Mouse (Mus musculus) MEL (cell line): Measurements from ENCODE around the gene Serpinb11.

Experiments used
- CTCF ChIP-seq, 3 experiments: IDR thresholded peaks in 2 of 3; conservative IDR thresholded peaks in 1 of 3; 2 replicates each; pipeline ENCODE4 v1.5.1; 2011 to 2012; ENCODE audit warnings: low read length in 3 of 3, low read depth in 2 of 3, mild to moderate bottlenecking in 2 of 3, improper control_type of control experiment in 1 of 3, inconsistent platforms in 1 of 3, mixed read lengths in 1 of 3, moderate library complexity in 1 of 3; ENCODE audit not compliant: control insufficient read depth in 1 of 3, insufficient read depth in 1 of 3, poor library complexity in 1 of 3, severe bottlenecking in 1 of 3
- GATA1 ChIP-seq: IDR thresholded peaks from 2 replicates; pipeline ENCODE4 v1.6.1; 2011; ENCODE audit warnings: low read depth, low read length, improper control_type of control experiment
- MAX ChIP-seq: IDR thresholded peaks from 2 replicates; pipeline ENCODE4 v1.6.1; 2011; ENCODE audit warnings: low read length, improper control_type of control experiment
- MXI1 ChIP-seq: IDR thresholded peaks from 2 replicates; pipeline ENCODE4 v1.6.1; 2011; ENCODE audit warnings: mild to moderate bottlenecking, low read depth, low read length, improper control_type of control experiment
- MYC ChIP-seq: IDR thresholded peaks from 2 replicates; pipeline ENCODE4 v1.6.1; 2011; ENCODE audit warnings: low read depth, mild to moderate bottlenecking, low read length, improper control_type of control experiment, moderate library complexity
- POLR2A ChIP-seq, 2 experiments: IDR thresholded peaks; 2 replicates each; pipeline ENCODE4 v1.6.1; 2011 to 2012; ENCODE audit warnings: low read length in 2 of 2, mild to moderate bottlenecking in 2 of 2, control low read depth in 1 of 2, improper control_type of control experiment in 1 of 2, low read depth in 1 of 2, moderate library complexity in 1 of 2; ENCODE audit not compliant: control insufficient read depth in 1 of 2, insufficient read depth in 1 of 2, poor library complexity in 1 of 2
- POLR2AphosphoS2 ChIP-seq: IDR thresholded peaks from 2 replicates; pipeline ENCODE4 v1.6.1; 2011; ENCODE audit warnings: low read length, improper control_type of control experiment

GRCm38 (mm10) chr1:107378368-107378767, 17.4 kb downstream of the Serpinb11 start:
- no peak for TF ChIP-seq CTCF (IDR thresholded peaks at IDR 0.05 in 2 of 3, conservative IDR thresholded peaks at IDR 0.05 in 1 of 3; ENCODE audit: control insufficient read depth in 1 of 3, insufficient read depth in 1 of 3, low read depth in 2 of 3, low read length in 3 of 3, poor library complexity in 1 of 3, severe bottlenecking in 1 of 3)
- TF ChIP-seq MYC = no peak
- TF ChIP-seq POLR2A (IDR thresholded peaks at IDR 0.05; ENCODE audit: control insufficient read depth in 1 of 2, insufficient read depth in 1 of 2, low read depth in 1 of 2, low read length in 2 of 2, poor library complexity in 1 of 2) = no peak
- no peak for TF ChIP-seq POLR2AphosphoS2
- TF ChIP-seq MXI1 = no peak
- TF ChIP-seq GATA1 = peak; percentile 65
- TF ChIP-seq MAX = no peak
